Mouse (Mus musculus) forebrain, postnatal 0 days (tissue): Measurements from ENCODE around the gene Rnf145. TPM values are rescaled to one million over a fixed set of nuclear protein-coding genes. Genes with fewer than 3 reads are reported as not detected.

ENCODE experiments used
- ATAC-seq: fragments of 200-750 bp; cut with Nextera tagmentation; 2 replicates; pipeline ENCODE4 v1.8.0; 2017; ENCODE audit warnings: mild to moderate bottlenecking, moderate library complexity
- DNase-seq: peaks from one replicate; pipeline ENCODE4 v3.0.0-alpha.2; 2015
- H3K27ac ChIP-seq: fragments of 300-500 bp; sonication (generic); 2 replicates; pipeline ENCODE4 v1.5.1; 2014; ENCODE audit warnings: low read depth, mild to moderate bottlenecking, antibody characterized with exemption, low read length, moderate library complexity, mixed read lengths
- H3K27me3 ChIP-seq: fragments of 300-500 bp; sonication (generic); 2 replicates; pipeline ENCODE4 v1.6.1; 2014; ENCODE audit warnings: mild to moderate bottlenecking, low read length, mixed read lengths; ENCODE audit not compliant: insufficient read depth
- H3K36me3 ChIP-seq: fragments of 300-500 bp; sonication (generic); 2 replicates; pipeline ENCODE4 v1.6.1; 2014; ENCODE audit warnings: mild to moderate bottlenecking, moderate library complexity; ENCODE audit not compliant: insufficient read depth
- H3K4me1 ChIP-seq: fragments of 300-500 bp; sonication (generic); 2 replicates; pipeline ENCODE4 v1.6.1; 2014; ENCODE audit warnings: antibody characterized with exemption; ENCODE audit not compliant: insufficient read depth
- H3K4me2 ChIP-seq: fragments of 300-500 bp; sonication (generic); 2 replicates; pipeline ENCODE4 v1.6.1; 2014; ENCODE audit warnings: low read depth, mild to moderate bottlenecking, moderate library complexity
- H3K4me3 ChIP-seq: fragments of 300-500 bp; sonication (generic); 2 replicates; pipeline ENCODE4 v1.5.1; 2014; ENCODE audit warnings: low read depth, low read length, mixed read lengths
- H3K9ac ChIP-seq: fragments of 300-500 bp; sonication (generic); 2 replicates; pipeline ENCODE4 v1.6.1; 2014; ENCODE audit warnings: mild to moderate bottlenecking
- H3K9me3 ChIP-seq: fragments of 300-500 bp; sonication (generic); 2 replicates; pipeline ENCODE4 v1.6.1; 2016; ENCODE audit warnings: low read length
- CTCF ChIP-seq: sonication (generic); IDR thresholded peaks from 2 replicates; pipeline ENCODE4 v1.5.1; 2016; ENCODE audit warnings: antibody characterized with exemption, control low read depth, low read depth
- WGBS: fragments of 180-500 bp; shearing (Covaris S2); extraction: QIAGEN DNeasy Blood & Tissue Kit; methylation state at CpG from one replicate; pipeline ENCODE4 v1.1.7; 2014; 5-methylcytosine and 5-hydroxymethylcytosine counted together
- polyA plus RNA-seq: library from polyadenylated mRNA; unstranded; fragments of >200 nt; fragmentation: Nextera tagmentation; extraction: Ambion mirVana; gene quantifications from 2 replicates; pipeline ENCODE4 v1.2.1, GENCODE M21; 2015
- total RNA-seq: library from RNA; depleted of rRNA; stranded (reverse); fragments of >200 nt; gene quantifications from 2 replicates; pipeline ENCODE4 v1.2.3, GENCODE M21; 2014

Gene Rnf145
- total and polyA plus RNA-seq, 2 experiments from 2014 or later: 97.4 to 100 TPM

GRCm38 (mm10) chr11:44500966-44501365 is 17.8 kb upstream of the Rnf145 start:
- no peak overlapping the region for H3K27ac ChIP-seq
- DNase-seq (no peak), ATAC-seq (no peak)
- H3K9ac ChIP-seq: no peak overlapping the region
- H3K27me3 ChIP-seq: no peaks in the 10 kb centered on the region
- no peaks in the 10 kb centered on the region for H3K4me1 ChIP-seq
- WGBS: 79% methylated on average over 7 of the region's 7 CpGs
- H3K4me2 ChIP-seq: no peak overlapping the region
- no peaks in the 10 kb centered on the region for H3K36me3 ChIP-seq
- no peaks in the 10 kb centered on the region for H3K9me3 ChIP-seq
- H3K4me3 ChIP-seq: no peak overlapping the region
- no peak for TF ChIP-seq CTCF

- Histone ChIP-seq H3K4me3 (no peak overlapping the region), H3K27ac (no peak overlapping the region), H3K9ac (no peak overlapping the region), H3K9me3 (no peaks in the 10 kb centered on the region), H3K36me3 (no peaks in the 10 kb centered on the region), H3K4me1 (no peaks in the 10 kb centered on the region), H3K4me2 (no peak overlapping the region), H3K27me3 (no peaks in the 10 kb centered on the region)
- no peak for TF ChIP-seq CTCF
- no peak for DNase-seq
- ATAC-seq: no peak
- whole genome bisulfite sequencing: 98% methylated on average over 2 of the region's 2 CpGs
These were observed 17.3 kb upstream of the Rnf145 start for GRCm38 (mm10) chr11:44501477-44501876.

GRCm38 (mm10) chr11:44502931-44503330 is 15.8 kb upstream of the Rnf145 start:
- DNase-seq: no peak
- 43% methylated on average over 5 of the region's 5 CpGs for WGBS
- no peak for ATAC-seq
- Histone ChIP-seq H3K4me2 (no peak overlapping the region), H3K4me3 (no peak overlapping the region), H3K9me3 (no peaks in the 10 kb centered on the region), H3K4me1 (no peaks in the 10 kb centered on the region), H3K36me3 (no peaks in the 10 kb centered on the region), H3K9ac (no peak overlapping the region), H3K27me3 (no peaks in the 10 kb centered on the region), H3K27ac (no peak overlapping the region)
- TF ChIP-seq CTCF: no peak

GRCm38 (mm10) chr11:44504146-44504545 is 14.6 kb upstream of the Rnf145 start:
- Histone ChIP-seq H3K27ac (no peak overlapping the region), H3K9ac (no peak overlapping the region), H3K4me1 (no peaks in the 10 kb centered on the region), H3K27me3 (no peaks in the 10 kb centered on the region), H3K36me3 (no peaks in the 10 kb centered on the region), H3K4me3 (no peak overlapping the region), H3K4me2 (no peak overlapping the region), H3K9me3 (no peaks in the 10 kb centered on the region)
- WGBS: 91% methylated on average over 7 of the region's 7 CpGs
- ATAC-seq (no peak), DNase-seq (no peak)
- TF ChIP-seq CTCF: no peak

- no peak overlapping the region for H3K4me3 ChIP-seq
- H3K36me3 ChIP-seq: no peaks in the 10 kb centered on the region
- no peak for TF ChIP-seq CTCF
- no peaks in the 10 kb centered on the region for H3K4me1 ChIP-seq
- DNase-seq (no peak), ATAC-seq (no peak)
- H3K4me2 ChIP-seq: no peak overlapping the region
- H3K27ac ChIP-seq: no peak overlapping the region
- no peak overlapping the region for H3K9ac ChIP-seq
- H3K27me3 ChIP-seq: no peaks in the 10 kb centered on the region
- 83% methylated on average over 3 of the region's 3 CpGs for WGBS
- no peaks in the 10 kb centered on the region for H3K9me3 ChIP-seq
These were observed 14.0 kb upstream of the Rnf145 start for GRCm38 (mm10) chr11:44504761-44505160.

- H3K4me3 ChIP-seq: no peak overlapping the region
- DNase-seq (no peak), ATAC-seq (no peak)
- H3K27ac ChIP-seq: no peak overlapping the region
- no peaks in the 10 kb centered on the region for H3K9me3 ChIP-seq
- H3K36me3 ChIP-seq: no peaks in the 10 kb centered on the region
- no peak overlapping the region for H3K9ac ChIP-seq
- no peaks in the 10 kb centered on the region for H3K4me1 ChIP-seq
- H3K27me3 ChIP-seq: no peaks in the 10 kb centered on the region
- no peak for TF ChIP-seq CTCF
- no peak overlapping the region for H3K4me2 ChIP-seq
- WGBS: 61% methylated on average over 4 of the region's 4 CpGs
These were observed 9.9 kb upstream of the Rnf145 start for GRCm38 (mm10) chr11:44508876-44509275.

GRCm38 (mm10) chr11:44509906-44510305 is 8.9 kb upstream of the Rnf145 start:
- H3K4me1 ChIP-seq: no peaks in the 10 kb centered on the region
- ATAC-seq (no peak), DNase-seq (no peak)
- no peaks in the 10 kb centered on the region for H3K27me3 ChIP-seq
- H3K4me2 ChIP-seq: no peak overlapping the region
- no peak overlapping the region for H3K27ac ChIP-seq
- no peak overlapping the region for H3K4me3 ChIP-seq
- no peaks in the 10 kb centered on the region for H3K9me3 ChIP-seq
- H3K36me3 ChIP-seq: no peaks in the 10 kb centered on the region
- no peak overlapping the region for H3K9ac ChIP-seq
- WGBS: 92% methylated on average over 2 of the region's 2 CpGs
- no peak for TF ChIP-seq CTCF

GRCm38 (mm10) chr11:44510371-44510770 is 8.4 kb upstream of the Rnf145 start:
- H3K4me3 ChIP-seq: no peak overlapping the region
- H3K27me3 ChIP-seq: no peaks in the 10 kb centered on the region
- H3K4me1 ChIP-seq: no peaks in the 10 kb centered on the region
- WGBS: 79% methylated on average over 7 of the region's 7 CpGs
- DNase-seq: no peak
- H3K9ac ChIP-seq: no peak overlapping the region
- no peak for TF ChIP-seq CTCF
- no peak overlapping the region for H3K4me2 ChIP-seq
- ATAC-seq: no peak
- no peaks in the 10 kb centered on the region for H3K9me3 ChIP-seq
- H3K36me3 ChIP-seq: no peaks in the 10 kb centered on the region
- no peak overlapping the region for H3K27ac ChIP-seq
